Mouse (Mus musculus): ENCODE data around the gene Mia. TPM values are rescaled to one million over a fixed set of nuclear protein-coding genes. Genes with fewer than 3 reads are reported as not detected.

Gene Mia
- total and polyA plus RNA-seq, 2 experiments from 2014 or later, result 17.4 to 32.8 TPM

GRCm38 (mm10) chr7:27136410-27136996, 44.5 kb downstream of the Mia start:
- H3K9me3 ChIP-seq (ENCODE audit: low read length), result no peaks in the 10 kb centered on the region
- no peaks in the 10 kb centered on the region for H3K36me3 ChIP-seq (ENCODE audit: insufficient read depth)
- TF ChIP-seq CTCF (IDR thresholded peaks at IDR 0.05; ENCODE audit: low read depth), result no peak
- WGBS, result 67% methylated on average over 8 of the region's 8 CpGs
- H3K4me3 ChIP-seq (ENCODE audit: low read depth, low read length), result no peak overlapping the region
- DNase-seq, result no peak
- no peaks in the 10 kb centered on the region for H3K4me1 ChIP-seq (ENCODE audit: insufficient read depth)
- H3K9ac ChIP-seq, result no peak overlapping the region
- ATAC-seq, result no peak
- H3K4me2 ChIP-seq (ENCODE audit: low read depth), result no peak overlapping the region
- no peaks in the 10 kb centered on the region for H3K27me3 ChIP-seq (ENCODE audit: insufficient read depth, low read length)
- H3K27ac ChIP-seq (ENCODE audit: low read depth, low read length), result no peak overlapping the region

GRCm38 (mm10) chr7:27133757-27134156, 47.2 kb downstream of the Mia start:
- WGBS, result 87% methylated on average over 4 of the region's 4 CpGs
- Histone ChIP-seq H3K27me3 (ENCODE audit: insufficient read depth, low read length) (no peaks in the 10 kb centered on the region), H3K27ac (ENCODE audit: low read depth, low read length) (no peak overlapping the region), H3K9ac (no peak overlapping the region), H3K4me1 (ENCODE audit: insufficient read depth) (no peaks in the 10 kb centered on the region), H3K4me2 (ENCODE audit: low read depth) (no peak overlapping the region), H3K9me3 (ENCODE audit: low read length) (no peaks in the 10 kb centered on the region), H3K36me3 (ENCODE audit: insufficient read depth) (no peaks in the 10 kb centered on the region), H3K4me3 (ENCODE audit: low read depth, low read length) (no peak overlapping the region)
- no peak for ATAC-seq
- no peak for DNase-seq
- no peak for TF ChIP-seq CTCF (IDR thresholded peaks at IDR 0.05; ENCODE audit: low read depth)

GRCm38 (mm10) chr7:27133156-27133555, 47.8 kb downstream of the Mia start:
- WGBS, result 66% methylated on average over 12 of the region's 12 CpGs

GRCm38 (mm10) chr7:27132588-27132987, 48.4 kb downstream of the Mia start:
- no peaks in the 10 kb centered on the region for H3K27me3 ChIP-seq (ENCODE audit: insufficient read depth, low read length)
- DNase-seq (peak; percentile 64), ATAC-seq (peak; percentile 45; the same call in 1 of the 2 replicates)
- H3K9me3 ChIP-seq (ENCODE audit: low read length), result no peaks in the 10 kb centered on the region
- 0 out of 2 replicates have a peak overlapping the region, but pooled peaks have one; percentile 11 for H3K4me2 ChIP-seq (ENCODE audit: low read depth)
- no peak overlapping the region for H3K27ac ChIP-seq (ENCODE audit: low read depth, low read length)
- no peak overlapping the region for H3K4me3 ChIP-seq (ENCODE audit: low read depth, low read length)
- WGBS, result 13% methylated on average over 10 of the region's 10 CpGs
- no peaks in the 10 kb centered on the region for H3K4me1 ChIP-seq (ENCODE audit: insufficient read depth)
- TF ChIP-seq CTCF (IDR thresholded peaks at IDR 0.05; ENCODE audit: low read depth), result peak; percentile 50
- H3K36me3 ChIP-seq (ENCODE audit: insufficient read depth), result no peaks in the 10 kb centered on the region
- H3K9ac ChIP-seq, result no peak overlapping the region

More at GRCm38 (mm10) chr7:27133156-27133555, 47.8 kb downstream of the Mia start:
- no peak for ATAC-seq
- Histone ChIP-seq H3K36me3 (ENCODE audit: insufficient read depth) (no peaks in the 10 kb centered on the region), H3K4me1 (ENCODE audit: insufficient read depth) (no peaks in the 10 kb centered on the region), H3K9ac (no peak overlapping the region), H3K9me3 (ENCODE audit: low read length) (no peaks in the 10 kb centered on the region), H3K27me3 (ENCODE audit: insufficient read depth, low read length) (no peaks in the 10 kb centered on the region), H3K4me3 (ENCODE audit: low read depth, low read length) (no peak overlapping the region), H3K4me2 (ENCODE audit: low read depth) (no peak overlapping the region), H3K27ac (ENCODE audit: low read depth, low read length) (no peak overlapping the region)
- DNase-seq, result no peak
- no peak for TF ChIP-seq CTCF (IDR thresholded peaks at IDR 0.05; ENCODE audit: low read depth)

- 64% methylated on average over 2 of the region's 2 CpGs for WGBS
- H3K4me3 ChIP-seq (ENCODE audit: low read depth, low read length), result no peak overlapping the region
- H3K27ac ChIP-seq (ENCODE audit: low read depth, low read length), result no peak overlapping the region
- no peaks in the 10 kb centered on the region for H3K4me1 ChIP-seq (ENCODE audit: insufficient read depth)
- no peaks in the 10 kb centered on the region for H3K36me3 ChIP-seq (ENCODE audit: insufficient read depth)
- no peak for ATAC-seq
- H3K27me3 ChIP-seq (ENCODE audit: insufficient read depth, low read length), result no peaks in the 10 kb centered on the region
- H3K9ac ChIP-seq, result no peak overlapping the region
- TF ChIP-seq CTCF (IDR thresholded peaks at IDR 0.05; ENCODE audit: low read depth), result no peak
- H3K9me3 ChIP-seq (ENCODE audit: low read length), result no peaks in the 10 kb centered on the region
- no peak for DNase-seq
- H3K4me2 ChIP-seq (ENCODE audit: low read depth), result no peak overlapping the region
Observed at GRCm38 (mm10) chr7:27131387-27131786, 49.6 kb downstream of the Mia start.

- no peaks in the 10 kb centered on the region for H3K4me1 ChIP-seq (ENCODE audit: insufficient read depth)
- no peak overlapping the region for H3K4me2 ChIP-seq (ENCODE audit: low read depth)
- no peak for ATAC-seq
- H3K27ac ChIP-seq (ENCODE audit: low read depth, low read length), result no peak overlapping the region
- TF ChIP-seq CTCF (IDR thresholded peaks at IDR 0.05; ENCODE audit: low read depth), result no peak
- H3K27me3 ChIP-seq (ENCODE audit: insufficient read depth, low read length), result no peaks in the 10 kb centered on the region
- H3K9me3 ChIP-seq (ENCODE audit: low read length), result no peaks in the 10 kb centered on the region
- H3K9ac ChIP-seq, result no peak overlapping the region
- 92% methylated on average over 22 of the region's 22 CpGs for WGBS
- DNase-seq, result no peak
- no peaks in the 10 kb centered on the region for H3K36me3 ChIP-seq (ENCODE audit: insufficient read depth)
- H3K4me3 ChIP-seq (ENCODE audit: low read depth, low read length), result no peak overlapping the region
Observed at GRCm38 (mm10) chr7:27130521-27131370, 50.2 kb downstream of the Mia start.

- Histone ChIP-seq H3K27me3 (ENCODE audit: insufficient read depth, low read length) (no peaks in the 10 kb centered on the region), H3K4me3 (ENCODE audit: low read depth, low read length) (no peak overlapping the region), H3K9ac (no peak overlapping the region), H3K9me3 (ENCODE audit: low read length) (no peaks in the 10 kb centered on the region), H3K4me1 (ENCODE audit: insufficient read depth) (no peaks in the 10 kb centered on the region), H3K4me2 (ENCODE audit: low read depth) (no peak overlapping the region), H3K27ac (ENCODE audit: low read depth, low read length) (no peak overlapping the region), H3K36me3 (ENCODE audit: insufficient read depth) (no peaks in the 10 kb centered on the region)
- ATAC-seq, result no peak
- 83% methylated on average over 12 of the region's 12 CpGs for WGBS
- DNase-seq, result no peak
- no peak for TF ChIP-seq CTCF (IDR thresholded peaks at IDR 0.05; ENCODE audit: low read depth)
Observed at GRCm38 (mm10) chr7:27129811-27130210, 51.1 kb downstream of the Mia start.

MicroRNA genes within 50 kb of the gene (microRNA counts, 519-probe panel; counts per million panel counts)
- microRNA mmu-miR-1191, result not detected

Small RNAs within 50 kb of the gene (microRNA-seq; reads per million reads assigned to microRNA genes)
- gene Mir1191, result 0.85 to 1.9 reads per million in 2 experiments
- 0 to 0.12 reads per million in 2 experiments for gene Mir3101

Other genes with a start within 250 kb of the Mia start
- not detected in 2 replicates for gene Cyp2a22, start 241.8 kb downstream of the Mia start, total RNA-seq (2014; rRNA removed)
- not detected in 2 replicates for gene Cyp2a22, start 241.8 kb downstream of the Mia start, polyA plus RNA-seq (2015; fragmentation: Nextera tagmentation; extraction: Ambion mirVana)
- gene Cyp2a12, start 152.1 kb downstream of the Mia start, total RNA-seq (2014; rRNA removed), result not detected in 2 replicates
- gene Cyp2a12, start 152.1 kb downstream of the Mia start, polyA plus RNA-seq (2015; fragmentation: Nextera tagmentation; extraction: Ambion mirVana), result not detected in 2 replicates
- gene Cyp2f2, start 61.2 kb downstream of the Mia start, total RNA-seq (2014; rRNA removed), result 1.2 TPM in 1 of 2 replicates, not detected in the other
- gene Cyp2f2, start 61.2 kb downstream of the Mia start, polyA plus RNA-seq (2015; fragmentation: Nextera tagmentation; extraction: Ambion mirVana), result 0.13 and 0.27 TPM in 2 replicates
- gene Cyp2t4, start 27.4 kb downstream of the Mia start, total RNA-seq (2014; rRNA removed), result not detected in 2 replicates
- gene Cyp2t4, start 27.4 kb downstream of the Mia start, polyA plus RNA-seq (2015; fragmentation: Nextera tagmentation; extraction: Ambion mirVana), result 0.13 and 0.34 TPM in 2 replicates
- 103 and 112 TPM in 2 replicates for gene Egln2, start 14.4 kb downstream of the Mia start, total RNA-seq (2014; rRNA removed)
- gene Egln2, start 14.4 kb downstream of the Mia start, polyA plus RNA-seq (2015; fragmentation: Nextera tagmentation; extraction: Ambion mirVana), result 85.6 and 88.3 TPM in 2 replicates
- gene Rab4b, start 2.3 kb downstream of the Mia start, total RNA-seq (2014; rRNA removed), result 66.8 and 71.6 TPM in 2 replicates
- gene Rab4b, start 2.3 kb downstream of the Mia start, polyA plus RNA-seq (2015; fragmentation: Nextera tagmentation; extraction: Ambion mirVana), result 125 and 138 TPM in 2 replicates
- not detected in 2 replicates for gene Gm21983, start 71 bp downstream of the Mia start, total RNA-seq (2014; rRNA removed)
- gene Gm21983, start 71 bp downstream of the Mia start, polyA plus RNA-seq (2015; fragmentation: Nextera tagmentation; extraction: Ambion mirVana), result not detected in 2 replicates
- 5.7 and 5.8 TPM in 2 replicates for gene BC024978, start 14.6 kb upstream of the Mia start, total RNA-seq (2014; rRNA removed)
- gene BC024978, start 14.6 kb upstream of the Mia start, polyA plus RNA-seq (2015; fragmentation: Nextera tagmentation; extraction: Ambion mirVana), result 2.0 TPM in 2 replicates
- 124 and 146 TPM in 2 replicates for gene Snrpa, start 15.1 kb upstream of the Mia start, total RNA-seq (2014; rRNA removed)
- gene Snrpa, start 15.1 kb upstream of the Mia start, polyA plus RNA-seq (2015; fragmentation: Nextera tagmentation; extraction: Ambion mirVana), result 165 and 169 TPM in 2 replicates
- 13.6 and 17.6 TPM in 2 replicates for gene Itpkc, start 47.5 kb upstream of the Mia start, total RNA-seq (2014; rRNA removed)
- 4.0 and 4.4 TPM in 2 replicates for gene Itpkc, start 47.5 kb upstream of the Mia start, polyA plus RNA-seq (2015; fragmentation: Nextera tagmentation; extraction: Ambion mirVana)
- gene Coq8b, start 51.9 kb upstream of the Mia start, total RNA-seq (2014; rRNA removed), result 25.0 and 26.3 TPM in 2 replicates
- gene Coq8b, start 51.9 kb upstream of the Mia start, polyA plus RNA-seq (2015; fragmentation: Nextera tagmentation; extraction: Ambion mirVana), result 16.5 and 19.1 TPM in 2 replicates
- 81.6 and 86.4 TPM in 2 replicates for gene Numbl, start 77.3 kb upstream of the Mia start, total RNA-seq (2014; rRNA removed)
- gene Numbl, start 77.3 kb upstream of the Mia start, polyA plus RNA-seq (2015; fragmentation: Nextera tagmentation; extraction: Ambion mirVana), result 47.5 and 51.7 TPM in 2 replicates
- 13.4 and 26.7 TPM in 2 replicates for gene Ltbp4, start 156.5 kb upstream of the Mia start, total RNA-seq (2014; rRNA removed)
- 8.3 and 11.7 TPM in 2 replicates for gene Ltbp4, start 156.5 kb upstream of the Mia start, polyA plus RNA-seq (2015; fragmentation: Nextera tagmentation; extraction: Ambion mirVana)
- 30.2 and 35.6 TPM in 2 replicates for gene Shkbp1, start 174.9 kb upstream of the Mia start, total RNA-seq (2014; rRNA removed)
- gene Shkbp1, start 174.9 kb upstream of the Mia start, polyA plus RNA-seq (2015; fragmentation: Nextera tagmentation; extraction: Ambion mirVana), result 31.8 and 33.1 TPM in 2 replicates
- gene Gm20479, start 176.3 kb upstream of the Mia start, total RNA-seq (2014; rRNA removed), result not detected in 2 replicates
- gene Gm20479, start 176.3 kb upstream of the Mia start, polyA plus RNA-seq (2015; fragmentation: Nextera tagmentation; extraction: Ambion mirVana), result not detected in 2 replicates